Mouse (Mus musculus) intestine, embryonic 15.5 days (tissue): ENCODE measurements around the gene Aqp11. TPM values are rescaled to one million over a fixed set of nuclear protein-coding genes. Genes with fewer than 3 reads are reported as not detected.

ENCODE experiments used
- ATAC-seq: fragments of 200-750 bp; cut with Nextera tagmentation; 2 replicates; pipeline ENCODE4 v1.8.0; 2017; ENCODE audit warnings: moderate TSS enrichment, moderate library complexity
- H3K27ac ChIP-seq: fragments of 300-500 bp; sonication (generic); 2 replicates; pipeline ENCODE4 v1.5.1; 2015; ENCODE audit warnings: mild to moderate bottlenecking, inconsistent platforms
- H3K27me3 ChIP-seq: fragments of 300-500 bp; sonication (generic); replicated peaks from 2 replicates; pipeline ENCODE4 v1.6.1; 2015; ENCODE audit warnings: inconsistent platforms
- H3K36me3 ChIP-seq: fragments of 300-500 bp; sonication (generic); 2 replicates; pipeline ENCODE4 v1.6.1; 2015; ENCODE audit warnings: inconsistent platforms
- H3K4me1 ChIP-seq: fragments of 300-500 bp; sonication (generic); replicated peaks from 2 replicates; pipeline ENCODE4 v1.6.1; 2015; ENCODE audit warnings: inconsistent platforms
- H3K4me2 ChIP-seq: fragments of 300-500 bp; sonication (generic); replicated peaks from 2 replicates; pipeline ENCODE4 v1.6.1; 2015; ENCODE audit warnings: mild to moderate bottlenecking, inconsistent platforms
- H3K4me3 ChIP-seq: fragments of 300-500 bp; sonication (generic); replicated peaks from 2 replicates; pipeline ENCODE4 v1.5.1; 2015; ENCODE audit warnings: inconsistent platforms
- H3K9ac ChIP-seq: fragments of 300-500 bp; sonication (generic); 2 replicates; pipeline ENCODE4 v1.6.1; 2015; ENCODE audit warnings: inconsistent platforms
- H3K9me3 ChIP-seq: fragments of 300-500 bp; sonication (generic); 2 replicates; pipeline ENCODE4 v1.6.1; 2016; ENCODE audit warnings: inconsistent platforms
- WGBS: fragments of 180-500 bp; shearing (Covaris S2); methylation state at CpG from one replicate; pipeline ENCODE4 v1.1.7; 2015; 5-methylcytosine and 5-hydroxymethylcytosine counted together
- polyA plus RNA-seq: library from polyadenylated mRNA; unstranded; fragments of >200 nt; fragmentation: Nextera tagmentation; extraction: Ambion mirVana; gene quantifications from 2 replicates; pipeline ENCODE4 v1.2.1, GENCODE M21; 2015

The Aqp11 gene
- polyA plus RNA-seq, 1 experiment from 2014 or later = 52.1 TPM

DNA sequence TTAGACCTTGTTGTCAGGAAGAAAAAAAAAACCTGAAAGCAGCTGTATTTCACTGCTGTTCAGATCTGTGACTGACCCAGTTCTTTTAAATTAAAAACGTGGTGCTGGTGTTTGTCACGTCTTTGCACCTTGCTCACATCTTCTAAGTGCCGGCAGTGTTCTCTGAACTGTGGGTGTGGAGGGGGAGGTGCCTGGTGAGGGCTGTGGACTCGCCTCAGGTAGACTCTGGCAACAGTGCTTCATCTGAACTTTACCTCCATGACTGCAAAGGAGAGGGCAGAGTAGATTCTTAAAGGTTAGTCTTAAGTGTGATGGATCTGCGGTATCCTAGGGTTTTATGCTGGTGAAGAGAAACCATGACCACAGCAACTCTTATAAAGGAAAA, 27.9 kb upstream of the Aqp11 start:
- ATAC-seq = peak; percentile 46; the same call in 1 of the 2 replicates
- Histone ChIP-seq H3K4me2 (no peak overlapping the region), H3K27ac (no peak overlapping the region), H3K4me3 (no peak overlapping the region), H3K4me1 (0 out of 2 replicates have a peak, but pooled peaks cover 5% of the 10 kb centered on the region), H3K36me3 (no peaks in the 10 kb centered on the region), H3K27me3 (no peaks in the 10 kb centered on the region), H3K9ac (no peak overlapping the region), H3K9me3 (no peaks in the 10 kb centered on the region)
- WGBS = 68% methylated on average over 5 of the region's 5 CpGs

DNA sequence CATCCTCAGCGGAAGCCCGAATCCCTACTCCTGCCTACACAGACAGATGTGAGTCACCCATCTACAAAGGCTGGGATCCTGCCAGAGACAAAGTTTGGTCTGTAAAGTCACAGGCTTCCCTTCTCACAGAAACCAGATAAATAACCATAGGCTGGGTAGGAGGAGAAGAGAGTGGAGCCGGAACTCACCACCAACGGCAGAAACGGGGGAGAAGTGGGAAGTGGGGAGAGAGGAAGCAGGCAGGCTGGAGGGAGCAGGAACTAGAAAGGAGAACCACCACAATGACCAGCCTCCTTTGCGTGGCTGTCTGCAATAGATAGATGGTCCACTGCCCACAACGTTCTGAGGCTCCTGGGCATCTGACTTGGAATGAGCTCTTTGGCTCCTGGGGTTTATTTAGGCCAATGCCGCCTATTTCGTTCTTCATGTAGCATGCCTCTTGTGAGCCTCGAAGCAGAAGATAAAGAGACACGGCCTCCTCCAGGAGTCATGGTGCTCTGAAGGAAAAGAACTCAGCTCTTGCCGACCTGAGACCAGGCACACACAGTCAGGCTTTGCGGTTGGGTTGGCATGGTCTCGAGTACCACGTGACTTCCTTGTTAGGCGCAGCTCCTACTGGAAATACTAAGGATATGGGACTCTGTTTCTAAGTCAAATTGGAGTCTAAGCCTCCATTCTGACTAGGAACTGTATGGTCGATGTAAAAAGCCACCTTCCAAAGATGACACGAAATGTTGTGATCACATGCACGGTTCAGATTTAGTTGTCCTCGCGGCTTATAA, 27.3 kb upstream of the Aqp11 start:
- 86% methylated on average over 21 of the region's 21 CpGs for WGBS
- Histone ChIP-seq H3K36me3 (no peaks in the 10 kb centered on the region), H3K27ac (no peak overlapping the region), H3K4me3 (no peak overlapping the region), H3K4me1 (0 out of 2 replicates have a peak, but pooled peaks cover 5% of the 10 kb centered on the region), H3K27me3 (no peaks in the 10 kb centered on the region), H3K4me2 (no peak overlapping the region), H3K9me3 (no peaks in the 10 kb centered on the region), H3K9ac (no peak overlapping the region)
- ATAC-seq = no peak

GRCm38 (mm10) chr7:97764591-97764990, 26.5 kb upstream of the Aqp11 start:
- 79% methylated on average over 11 of the region's 11 CpGs for WGBS
- Histone ChIP-seq H3K27ac (no peak overlapping the region), H3K4me3 (no peak overlapping the region), H3K27me3 (no peaks in the 10 kb centered on the region), H3K36me3 (no peaks in the 10 kb centered on the region), H3K4me1 (0 out of 2 replicates have a peak, but pooled peaks cover 5% of the 10 kb centered on the region), H3K9ac (no peak overlapping the region), H3K4me2 (no peak overlapping the region), H3K9me3 (no peaks in the 10 kb centered on the region)
- ATAC-seq = no peak

- Histone ChIP-seq H3K27ac (no peak overlapping the region), H3K4me3 (no peak overlapping the region), H3K4me2 (0 out of 2 replicates have a peak overlapping the region, but pooled peaks have one; percentile 12), H3K4me1 (no peaks in the 10 kb centered on the region), H3K27me3 (no peaks in the 10 kb centered on the region), H3K9me3 (no peaks in the 10 kb centered on the region), H3K9ac (no peak overlapping the region), H3K36me3 (no peaks in the 10 kb centered on the region)
- peak; percentile 75 for ATAC-seq
- WGBS = 57% methylated on average over 18 of the region's 18 CpGs
Observed at GRCm38 (mm10) chr7:97756967-97757881, 19.1 kb upstream of the Aqp11 start.

- 35% methylated on average over 19 of the region's 19 CpGs for WGBS
- no peaks in the 10 kb centered on the region for H3K27me3 ChIP-seq
- peak overlapping the region; percentile 51 for H3K4me2 ChIP-seq
- H3K4me1 ChIP-seq = 0 out of 2 replicates have a peak, but pooled peaks cover 10% of the 10 kb centered on the region
- H3K9me3 ChIP-seq = no peaks in the 10 kb centered on the region
- peak; percentile 57 for ATAC-seq
- peak overlapping the region; percentile 62 for H3K27ac ChIP-seq
- H3K36me3 ChIP-seq = no peaks in the 10 kb centered on the region
- no peak overlapping the region for H3K4me3 ChIP-seq
- H3K9ac ChIP-seq = no peak overlapping the region
Observed at GRCm38 (mm10) chr7:97749207-97750190, 11.4 kb upstream of the Aqp11 start.

DNA sequence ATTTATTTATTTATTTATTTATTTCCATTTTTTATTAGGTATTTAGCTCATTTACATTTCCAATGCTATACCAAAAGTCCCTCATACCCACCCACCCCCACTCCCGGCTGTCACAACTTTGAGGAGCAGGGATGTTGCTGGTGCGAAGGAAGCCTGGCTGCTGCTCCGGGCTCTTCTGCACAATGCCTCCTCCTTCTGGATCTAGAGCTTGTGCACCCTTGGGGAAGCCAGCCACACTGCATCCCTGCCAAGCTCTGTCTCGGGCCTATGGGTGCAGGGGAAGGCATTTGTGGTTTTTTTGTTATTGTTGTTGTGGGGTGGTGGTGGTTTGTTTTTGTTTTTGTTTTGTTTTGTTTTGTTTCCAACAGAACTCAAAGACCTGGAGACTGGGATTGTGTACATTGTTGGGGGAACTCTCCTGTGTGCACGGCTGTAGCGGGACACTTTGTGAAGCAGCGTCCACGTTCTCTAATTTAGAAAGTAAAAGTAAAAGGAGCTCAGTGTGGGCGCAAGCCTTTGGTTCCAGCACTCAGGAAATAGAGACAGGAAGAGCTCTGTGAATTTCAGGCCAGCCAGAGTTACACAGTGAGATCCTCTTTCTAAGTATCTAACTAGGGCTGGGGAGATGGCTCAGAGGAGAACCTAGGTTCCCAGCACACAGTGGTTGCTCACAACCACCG, 10.6 kb upstream of the Aqp11 start:
- no peaks in the 10 kb centered on the region for H3K36me3 ChIP-seq
- no peak overlapping the region for H3K4me3 ChIP-seq
- H3K4me2 ChIP-seq = peak overlapping the region; percentile 51
- H3K27ac ChIP-seq = peak overlapping the region; percentile 62
- 0 out of 2 replicates have a peak, but pooled peaks cover 10% of the 10 kb centered on the region for H3K4me1 ChIP-seq
- 67% methylated on average over 10 of the region's 10 CpGs for WGBS
- no peaks in the 10 kb centered on the region for H3K9me3 ChIP-seq
- H3K27me3 ChIP-seq = no peaks in the 10 kb centered on the region
- peak; percentile 34 for ATAC-seq
- H3K9ac ChIP-seq = no peak overlapping the region

GRCm38 (mm10) chr7:97747787-97748497, 9.9 kb upstream of the Aqp11 start:
- Histone ChIP-seq H3K9ac (no peak overlapping the region), H3K9me3 (no peaks in the 10 kb centered on the region), H3K4me1 (0 out of 2 replicates have a peak, but pooled peaks cover 10% of the 10 kb centered on the region), H3K4me3 (no peak overlapping the region), H3K36me3 (no peaks in the 10 kb centered on the region), H3K4me2 (peak overlapping the region; percentile 48), H3K27ac (no peak overlapping the region), H3K27me3 (no peaks in the 10 kb centered on the region)
- peak; percentile 80 for ATAC-seq
- WGBS = 26% methylated on average over 28 of the region's 28 CpGs

- Histone ChIP-seq H3K9ac (no peak overlapping the region), H3K27ac (no peak overlapping the region), H3K27me3 (no peaks in the 10 kb centered on the region), H3K36me3 (no peaks in the 10 kb centered on the region), H3K9me3 (no peaks in the 10 kb centered on the region), H3K4me2 (no peak overlapping the region), H3K4me3 (no peak overlapping the region), H3K4me1 (0 out of 2 replicates have a peak, but pooled peaks cover 10% of the 10 kb centered on the region)
- WGBS = 68% methylated on average over 4 of the region's 4 CpGs
- no peak for ATAC-seq
Observed at GRCm38 (mm10) chr7:97747176-97747707, 9.2 kb upstream of the Aqp11 start.

- Histone ChIP-seq H3K4me1 (0 out of 2 replicates have a peak, but pooled peaks cover 14% of the 10 kb centered on the region), H3K27ac (no peak overlapping the region), H3K36me3 (no peaks in the 10 kb centered on the region), H3K4me2 (no peak overlapping the region), H3K27me3 (no peaks in the 10 kb centered on the region), H3K9me3 (no peaks in the 10 kb centered on the region), H3K4me3 (no peak overlapping the region), H3K9ac (no peak overlapping the region)
- no peak for ATAC-seq
- 17% methylated on average over 3 of the region's 3 CpGs for WGBS
Observed at GRCm38 (mm10) chr7:97745299-97745698, 7.2 kb upstream of the Aqp11 start.

DNA sequence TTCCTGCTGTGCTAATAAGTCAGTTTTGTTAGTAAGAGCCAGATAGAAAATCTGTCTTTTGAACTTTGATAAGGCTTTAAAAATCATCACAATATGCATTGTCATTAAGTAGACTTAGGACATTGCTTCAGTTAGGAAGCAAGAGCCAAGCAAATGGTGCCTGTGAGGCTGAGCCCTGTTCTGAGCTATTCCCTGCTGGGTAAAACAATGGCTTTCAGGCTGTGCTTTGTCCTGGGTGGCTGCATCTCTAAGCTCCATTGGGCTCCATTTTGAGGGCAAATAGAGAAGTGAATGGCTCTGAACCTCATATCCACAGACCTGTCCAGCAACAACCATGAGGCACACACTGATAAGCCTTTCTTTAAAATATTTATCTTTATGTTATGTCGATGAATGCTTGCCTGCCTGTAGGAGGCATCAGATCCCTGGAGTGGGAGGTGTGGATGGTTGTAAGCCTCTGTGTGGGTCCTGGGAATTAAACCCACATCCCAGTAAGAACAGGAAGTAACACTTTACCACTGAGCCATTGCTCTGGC, 3.7 kb upstream of the Aqp11 start:
- H3K27ac ChIP-seq = no peak overlapping the region
- peaks cover 11% of the 10 kb centered on the region; the same call in 1 of the 2 replicates for H3K4me1 ChIP-seq
- H3K36me3 ChIP-seq = no peaks in the 10 kb centered on the region
- no peak overlapping the region for H3K9ac ChIP-seq
- H3K27me3 ChIP-seq = no peaks in the 10 kb centered on the region
- H3K4me2 ChIP-seq = no peak overlapping the region
- H3K4me3 ChIP-seq = no peak overlapping the region
- H3K9me3 ChIP-seq = no peaks in the 10 kb centered on the region
- no peak for ATAC-seq
- 41% methylated on average over 1 of the region's 1 CpGs for WGBS
